Mouse (Mus musculus) brain, embryonic 14.5 days (tissue): ENCODE results near the gene Akt3.

Experiments
- CTCF ChIP-seq: fragments of 200-500 bp; IDR thresholded peaks from 2 replicates; pipeline ENCODE4 v1.5.1; 2012; ENCODE audit warnings: inconsistent platforms, mild to moderate bottlenecking, moderate library complexity, borderline replicate concordance; ENCODE audit not compliant: insufficient read depth, insufficient read length; ENCODE audit errors: extremely low read depth
- POLR2A ChIP-seq: fragments of 200-500 bp; IDR thresholded peaks from 2 replicates; pipeline ENCODE4 v1.6.1; 2012; ENCODE audit warnings: mild to moderate bottlenecking, inconsistent platforms, borderline replicate concordance; ENCODE audit not compliant: poor library complexity, insufficient read depth, insufficient read length, severe bottlenecking; ENCODE audit errors: extremely low read depth

DNA sequence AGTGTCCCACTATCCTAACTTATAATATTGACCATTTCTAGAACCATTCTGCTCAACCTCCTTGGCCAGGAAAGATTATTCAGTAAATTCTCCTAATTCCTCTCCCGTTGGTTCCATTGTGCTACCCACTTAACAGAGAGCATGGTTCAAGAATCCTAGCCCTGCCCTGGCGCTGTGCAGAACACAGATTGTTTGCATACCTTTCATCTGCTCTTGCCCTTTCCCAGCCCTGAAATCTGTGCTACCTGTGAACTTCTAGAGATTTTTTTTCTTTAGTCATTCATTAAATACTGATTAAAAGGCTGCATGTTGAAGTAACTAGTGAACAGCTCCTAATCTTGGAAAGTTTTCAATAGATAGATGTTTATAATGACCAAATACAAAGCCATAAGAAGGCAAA is 19.6 kb downstream of the Akt3 start:
- TF ChIP-seq CTCF (no peak), POLR2A (no peak)
